Mouse (Mus musculus) ES-Bruce4 (cell line): ENCODE measurements around the gene Gm28374. TPM values are rescaled to one million over a fixed set of nuclear protein-coding genes. Genes with fewer than 3 reads are reported as not detected.

Experiments used
- H3K27ac ChIP-seq: 2 replicates; pipeline ENCODE4 v1.5.1; 2012; ENCODE audit warnings: low read length, inconsistent platforms; ENCODE audit not compliant: insufficient read depth
- H3K27me3 ChIP-seq: 2 replicates; pipeline ENCODE4 v1.6.1; 2012; ENCODE audit warnings: mild to moderate bottlenecking, low read length, inconsistent platforms; ENCODE audit not compliant: control insufficient read depth, poor library complexity, insufficient read depth, severe bottlenecking
- H3K36me3 ChIP-seq: 2 replicates; pipeline ENCODE4 v1.6.1; 2012; ENCODE audit warnings: inconsistent platforms, mild to moderate bottlenecking, low read length, moderate library complexity; ENCODE audit not compliant: control insufficient read depth, poor library complexity, insufficient read depth, severe bottlenecking
- H3K4me1 ChIP-seq: one replicate; pipeline ENCODE4 v1.8.1; 2011; ENCODE audit warnings: low read length; ENCODE audit not compliant: control insufficient read depth, insufficient read depth
- H3K4me3 ChIP-seq: 2 replicates; pipeline ENCODE4 v1.5.1; 2011; ENCODE audit warnings: low read depth, mild to moderate bottlenecking, low read length
- H3K9ac ChIP-seq: 2 replicates; pipeline ENCODE4 v1.6.1; 2012; ENCODE audit warnings: low read depth, mild to moderate bottlenecking, inconsistent platforms; ENCODE audit not compliant: poor library complexity, severe bottlenecking
- H3K9me3 ChIP-seq: replicated peaks from 2 replicates; pipeline ENCODE4 v1.6.1; 2012; ENCODE audit warnings: mild to moderate bottlenecking, low read length, inconsistent platforms; ENCODE audit not compliant: control insufficient read depth, poor library complexity, insufficient read depth, severe bottlenecking
- CTCF ChIP-seq: IDR thresholded peaks from one replicate; pipeline ENCODE4 v1.8.1; 2011; ENCODE audit warnings: low read depth, low read length
- EP300 ChIP-seq: IDR thresholded peaks from 2 replicates; pipeline ENCODE4 v1.6.1; 2011; ENCODE audit warnings: low read depth, low read length; ENCODE audit not compliant: insufficient read depth
- POLR2A ChIP-seq: IDR thresholded peaks from one replicate; pipeline ENCODE4 v1.8.1; 2011; ENCODE audit warnings: low read length; ENCODE audit not compliant: insufficient read depth
- polyA plus RNA-seq: library from polyadenylated mRNA; stranded (reverse); fragments of >200 nt; gene quantifications from 2 replicates; pipeline ENCODE4 v1.2.4, GENCODE M21; 2011; ENCODE audit warnings: low read depth; ENCODE audit not compliant: missing spikeins, insufficient read depth, insufficient read length

Gene Gm28374
- polyA plus RNA-seq, 1 experiment: not detected

DNA sequence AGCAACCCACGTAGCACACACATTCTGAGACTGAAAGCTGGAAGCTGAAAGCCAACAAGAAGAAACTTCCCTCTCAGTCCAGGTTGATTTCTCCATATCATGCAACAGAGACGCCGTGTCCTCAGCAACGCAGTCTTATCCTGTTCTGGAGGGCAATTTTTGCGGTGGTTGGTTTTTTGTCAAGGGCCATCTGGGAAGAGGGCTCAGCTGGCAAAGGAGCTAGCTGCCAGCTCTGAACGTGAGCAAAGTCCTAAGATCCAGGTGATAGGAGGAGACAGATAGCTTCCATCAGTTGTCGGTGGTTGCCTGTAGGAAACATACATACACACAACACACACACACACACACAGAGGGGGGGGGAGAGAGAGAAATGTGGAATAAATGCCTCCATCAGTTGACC, 43.7 kb downstream of the Gm28374 start:
- no peak overlapping the region for H3K27ac ChIP-seq
- no peaks in the 10 kb centered on the region for H3K4me1 ChIP-seq
- TF ChIP-seq EP300: no peak
- no peak for TF ChIP-seq CTCF
- no peak for TF ChIP-seq POLR2A
- H3K9me3 ChIP-seq: no peaks in the 10 kb centered on the region
- H3K4me3 ChIP-seq: no peak overlapping the region
- no peaks in the 10 kb centered on the region for H3K27me3 ChIP-seq
- H3K36me3 ChIP-seq: no peaks in the 10 kb centered on the region
- no peak overlapping the region for H3K9ac ChIP-seq

GRCm38 (mm10) chr19:6037695-6038094, 44.4 kb downstream of the Gm28374 start:
- no peak overlapping the region for H3K4me3 ChIP-seq
- H3K4me1 ChIP-seq: no peaks in the 10 kb centered on the region
- TF ChIP-seq POLR2A (no peak), EP300 (no peak), CTCF (no peak)
- no peaks in the 10 kb centered on the region for H3K36me3 ChIP-seq
- H3K9me3 ChIP-seq: no peaks in the 10 kb centered on the region
- no peak overlapping the region for H3K27ac ChIP-seq
- H3K27me3 ChIP-seq: no peaks in the 10 kb centered on the region
- H3K9ac ChIP-seq: no peak overlapping the region

DNA sequence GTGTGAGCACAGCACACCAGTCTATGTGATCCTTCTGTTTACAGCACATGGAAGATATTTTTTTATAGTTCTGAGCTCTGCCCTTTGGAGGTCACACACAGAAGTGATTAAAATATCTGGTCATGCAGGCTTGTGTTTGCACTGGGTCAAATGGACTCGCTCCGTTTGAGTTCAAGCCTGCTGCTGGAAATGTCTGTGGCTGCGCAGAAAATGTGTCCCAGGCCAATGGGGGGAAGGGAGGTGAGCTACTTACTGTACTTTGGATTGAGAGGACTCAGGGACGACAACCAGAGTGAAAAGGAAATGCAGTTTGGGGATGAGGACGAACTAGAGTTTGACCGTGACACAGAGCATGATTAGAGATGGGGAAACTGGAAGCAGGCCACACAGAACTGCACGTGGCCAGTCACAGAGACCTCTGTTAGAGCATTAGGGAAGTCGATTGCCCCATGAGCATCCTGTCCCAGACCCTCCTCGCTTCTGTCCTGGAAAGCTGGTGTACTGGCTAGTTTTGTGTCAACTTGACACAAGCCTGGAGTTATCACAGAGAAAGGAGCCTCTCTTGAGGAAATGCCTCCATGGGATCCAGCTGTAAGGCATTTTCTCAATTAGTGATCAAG, 46.0 kb downstream of the Gm28374 start:
- no peak overlapping the region for H3K27ac ChIP-seq

GRCm38 (mm10) chr19:6030520-6031280, 51.4 kb downstream of the Gm28374 start:
- TF ChIP-seq CTCF (no peak), POLR2A (no peak), EP300 (no peak)
- H3K9me3 ChIP-seq: no peaks in the 10 kb centered on the region
- H3K27ac ChIP-seq: no peak overlapping the region
- H3K36me3 ChIP-seq: no peaks in the 10 kb centered on the region
- no peaks in the 10 kb centered on the region for H3K4me1 ChIP-seq
- H3K9ac ChIP-seq: 0 out of 2 replicates have a peak overlapping the region, but pooled peaks have one; percentile 16
- no peaks in the 10 kb centered on the region for H3K27me3 ChIP-seq
- no peak overlapping the region for H3K4me3 ChIP-seq

More for the DNA sequence above, 46.0 kb downstream of the Gm28374 start:
- TF ChIP-seq CTCF: no peak
- no peak for TF ChIP-seq POLR2A
- TF ChIP-seq EP300: no peak
- Histone ChIP-seq H3K4me3 (no peak overlapping the region), H3K36me3 (no peaks in the 10 kb centered on the region), H3K9me3 (no peaks in the 10 kb centered on the region), H3K27me3 (no peaks in the 10 kb centered on the region), H3K9ac (no peak overlapping the region), H3K4me1 (no peaks in the 10 kb centered on the region)

DNA sequence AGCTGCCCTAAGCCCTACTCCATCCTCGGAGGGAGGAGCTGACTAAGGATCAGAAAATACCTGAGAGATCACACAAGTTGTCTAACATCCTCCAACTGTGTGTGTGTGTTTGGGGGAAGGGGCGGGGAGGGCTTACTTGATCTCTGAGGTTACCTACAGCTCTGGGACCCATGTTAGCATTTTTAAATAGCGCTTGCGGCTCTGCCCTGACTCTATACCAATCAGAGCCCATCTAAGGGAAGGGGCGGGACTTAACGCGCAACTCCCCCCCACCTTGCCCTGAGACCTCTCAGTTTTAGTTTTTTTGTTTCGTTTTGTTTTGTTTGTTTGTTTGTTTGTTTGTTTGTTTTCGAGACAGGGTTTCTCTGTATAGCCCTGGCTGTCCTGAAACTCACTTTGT, 52.6 kb downstream of the Gm28374 start:
- H3K4me1 ChIP-seq: no peaks in the 10 kb centered on the region
- H3K9me3 ChIP-seq: no peaks in the 10 kb centered on the region
- no peaks in the 10 kb centered on the region for H3K27me3 ChIP-seq
- H3K36me3 ChIP-seq: no peaks in the 10 kb centered on the region
- H3K4me3 ChIP-seq: no peak overlapping the region
- TF ChIP-seq EP300 (no peak), CTCF (no peak), POLR2A (no peak)
- no peak overlapping the region for H3K27ac ChIP-seq
- H3K9ac ChIP-seq: no peak overlapping the region

GRCm38 (mm10) chr19:6028991-6029390, 53.1 kb downstream of the Gm28374 start:
- H3K36me3 ChIP-seq: no peaks in the 10 kb centered on the region
- H3K9ac ChIP-seq: no peak overlapping the region
- no peaks in the 10 kb centered on the region for H3K27me3 ChIP-seq
- no peaks in the 10 kb centered on the region for H3K4me1 ChIP-seq
- no peaks in the 10 kb centered on the region for H3K9me3 ChIP-seq
- H3K27ac ChIP-seq: no peak overlapping the region
- H3K4me3 ChIP-seq: no peak overlapping the region
- TF ChIP-seq POLR2A (no peak), EP300 (no peak)

Other genes starting within 250 kb of the Gm28374 start
- 26.3 and 33.1 TPM in 2 replicates for gene Frmd8, start 207.0 kb downstream of the Gm28374 start, polyA plus RNA-seq
- 0.46 and 0.48 TPM in 2 replicates for gene Slc25a45, start 204.4 kb downstream of the Gm28374 start, polyA plus RNA-seq
- gene Tigd3, start 188.1 kb downstream of the Gm28374 start, polyA plus RNA-seq: 1.9 and 3.6 TPM in 2 replicates
- gene Dpf2, start 169.2 kb downstream of the Gm28374 start, polyA plus RNA-seq: 129 and 137 TPM in 2 replicates
- gene Cdc42ep2, start 157.4 kb downstream of the Gm28374 start, polyA plus RNA-seq: 0.93 and 1.5 TPM in 2 replicates
- 95.9 and 97.3 TPM in 2 replicates for gene Pola2, start 118.1 kb downstream of the Gm28374 start, polyA plus RNA-seq
- not detected in 2 replicates for gene Slc22a20, start 96.1 kb downstream of the Gm28374 start, polyA plus RNA-seq
- 21.8 and 25.2 TPM in 2 replicates for gene Capn1, start 66.4 kb downstream of the Gm28374 start, polyA plus RNA-seq
- 16.4 and 18.6 TPM in 2 replicates for gene Syvn1, start 35.7 kb downstream of the Gm28374 start, polyA plus RNA-seq
- 44.9 and 65.1 TPM in 2 replicates for gene Mrpl49, start 24.5 kb downstream of the Gm28374 start, polyA plus RNA-seq
- gene Fau, start 24.4 kb downstream of the Gm28374 start, polyA plus RNA-seq: 1,239 and 1,271 TPM in 2 replicates
- gene Znhit2, start 21.1 kb downstream of the Gm28374 start, polyA plus RNA-seq: 6.5 and 8.9 TPM in 2 replicates
- gene Tm7sf2, start 13.9 kb downstream of the Gm28374 start, polyA plus RNA-seq: 19.1 and 25.8 TPM in 2 replicates
- 46.6 and 47.4 TPM in 2 replicates for gene Vps51, start 5.0 kb downstream of the Gm28374 start, polyA plus RNA-seq
- not detected in 2 replicates for gene Tmem262, start 2.2 kb downstream of the Gm28374 start, polyA plus RNA-seq
- 34.2 and 49.7 TPM in 2 replicates for gene Zfpl1, start 2.7 kb upstream of the Gm28374 start, polyA plus RNA-seq
- gene Cdca5, start 2.7 kb upstream of the Gm28374 start, polyA plus RNA-seq: 47.7 and 50.5 TPM in 2 replicates
- 5.9 and 6.3 TPM in 2 replicates for gene AC131692.1, start 12.2 kb upstream of the Gm28374 start, polyA plus RNA-seq
- gene Naaladl1, start 23.5 kb upstream of the Gm28374 start, polyA plus RNA-seq: 2.9 and 3.5 TPM in 2 replicates
- gene Sac3d1, start 36.4 kb upstream of the Gm28374 start, polyA plus RNA-seq: 13.5 and 17.6 TPM in 2 replicates
- gene Snx15, start 46.0 kb upstream of the Gm28374 start, polyA plus RNA-seq: 8.6 and 10.0 TPM in 2 replicates
- gene Batf2, start 58.7 kb upstream of the Gm28374 start, polyA plus RNA-seq: not detected in 2 replicates
- gene Arl2, start 59.3 kb upstream of the Gm28374 start, polyA plus RNA-seq: 38.7 and 40.4 TPM in 2 replicates
- gene Majin, start 102.1 kb upstream of the Gm28374 start, polyA plus RNA-seq: not detected in 2 replicates
- 1.0 TPM in 1 of 2 replicates, not detected in the other for gene Gpha2, start 144.1 kb upstream of the Gm28374 start, polyA plus RNA-seq
- gene Ppp2r5b, start 153.6 kb upstream of the Gm28374 start, polyA plus RNA-seq: 12.2 and 17.1 TPM in 2 replicates
- gene Atg2a, start 159.4 kb upstream of the Gm28374 start, polyA plus RNA-seq: 10.9 and 11.1 TPM in 2 replicates
- gene Ehd1, start 194.5 kb upstream of the Gm28374 start, polyA plus RNA-seq: 81.0 and 81.6 TPM in 2 replicates
- 57.7 and 60.5 TPM in 2 replicates for gene Cdc42bpg, start 224.2 kb upstream of the Gm28374 start, polyA plus RNA-seq